Mouse (Mus musculus) bone marrow macrophage, adult 2 months (primary cell): Measurements from ENCODE around the gene Tec. TPM values are rescaled to one million over a fixed set of nuclear protein-coding genes. Genes with fewer than 3 reads are reported as not detected.

ENCODE experiments used
- H3K27ac ChIP-seq: 2 replicates; pipeline ENCODE4 v1.5.1; 2012; ENCODE audit warnings: low read depth, low read length; ENCODE audit not compliant: insufficient read depth
- H3K4me1 ChIP-seq: 2 replicates; pipeline ENCODE4 v1.6.1; 2012; ENCODE audit warnings: low read length; ENCODE audit not compliant: control insufficient read depth, insufficient read depth
- H3K4me3 ChIP-seq: 2 replicates; pipeline ENCODE4 v1.5.1; 2012; ENCODE audit warnings: mild to moderate bottlenecking, low read length, moderate library complexity; ENCODE audit not compliant: insufficient read depth
- CTCF ChIP-seq: IDR thresholded peaks from 2 replicates; pipeline ENCODE4 v1.5.1; 2012; ENCODE audit warnings: low read depth, mild to moderate bottlenecking, low read length, moderate library complexity
- POLR2A ChIP-seq: IDR thresholded peaks from 2 replicates; pipeline ENCODE4 v1.6.1; 2012; ENCODE audit warnings: mild to moderate bottlenecking, low read depth, low read length, borderline replicate concordance
- polyA plus RNA-seq: library from polyadenylated mRNA; stranded (reverse); fragments of >200 nt; gene quantifications from 2 replicates; pipeline ENCODE4 v1.2.4, GENCODE M21; 2012; ENCODE audit not compliant: missing spikeins, insufficient read depth, insufficient read length

Gene Tec
- polyA plus RNA-seq, 1 experiment: 71.7 TPM

- peak overlapping the region; percentile 48 for H3K27ac ChIP-seq
- TF ChIP-seq CTCF (no peak), POLR2A (no peak)
- H3K4me3 ChIP-seq: peak overlapping the region; percentile 94
- peaks cover 46% of the 10 kb centered on the region for H3K4me1 ChIP-seq
These were observed 1.1 kb downstream of the Tec start for GRCm38 (mm10) chr5:72867036-72867672.

- Histone ChIP-seq H3K4me3 (peak overlapping the region; percentile 43), H3K27ac (peak overlapping the region; percentile 15; the same call in 1 of the 2 replicates), H3K4me1 (peaks cover 48% of the 10 kb centered on the region)
- TF ChIP-seq POLR2A: no peak
- no peak for TF ChIP-seq CTCF
These were observed 1.9 kb downstream of the Tec start for GRCm38 (mm10) chr5:72866260-72866905.

GRCm38 (mm10) chr5:72864654-72865178 lies 3.6 kb downstream of the Tec start:
- H3K4me1 ChIP-seq: peaks cover 50% of the 10 kb centered on the region
- no peak overlapping the region for H3K27ac ChIP-seq
- TF ChIP-seq POLR2A (no peak), CTCF (no peak)
- H3K4me3 ChIP-seq: no peak overlapping the region

GRCm38 (mm10) chr5:72863166-72863565 lies 5.1 kb downstream of the Tec start:
- Histone ChIP-seq H3K4me3 (no peak overlapping the region), H3K27ac (peak overlapping the region; percentile 61), H3K4me1 (peaks cover 50% of the 10 kb centered on the region)
- no peak for TF ChIP-seq CTCF
- TF ChIP-seq POLR2A: no peak

- no peak for TF ChIP-seq CTCF
- no peak for TF ChIP-seq POLR2A
- peak overlapping the region; percentile 84 for H3K27ac ChIP-seq
- no peak overlapping the region for H3K4me3 ChIP-seq
- H3K4me1 ChIP-seq: peaks cover 62% of the 10 kb centered on the region
These were observed 6.4 kb downstream of the Tec start for GRCm38 (mm10) chr5:72861726-72862385.

- no peak overlapping the region for H3K4me3 ChIP-seq
- H3K27ac ChIP-seq: peak overlapping the region; percentile 84
- TF ChIP-seq CTCF (no peak), POLR2A (no peak)
- H3K4me1 ChIP-seq: peaks cover 69% of the 10 kb centered on the region
These were observed 7.4 kb downstream of the Tec start for GRCm38 (mm10) chr5:72860899-72861298.

- no peak overlapping the region for H3K4me3 ChIP-seq
- no peak for TF ChIP-seq POLR2A
- TF ChIP-seq CTCF: no peak
- peaks cover 70% of the 10 kb centered on the region for H3K4me1 ChIP-seq
- H3K27ac ChIP-seq: no peak overlapping the region
These were observed 10.0 kb downstream of the Tec start for GRCm38 (mm10) chr5:72858306-72858705.

- Histone ChIP-seq H3K4me3 (no peak overlapping the region), H3K27ac (no peak overlapping the region), H3K4me1 (peaks cover 69% of the 10 kb centered on the region)
- TF ChIP-seq POLR2A (no peak), CTCF (no peak)
These were observed 10.5 kb downstream of the Tec start for GRCm38 (mm10) chr5:72857756-72858155.

- peaks cover 70% of the 10 kb centered on the region for H3K4me1 ChIP-seq
- no peak for TF ChIP-seq CTCF
- TF ChIP-seq POLR2A: no peak
- H3K4me3 ChIP-seq: no peak overlapping the region
- no peak overlapping the region for H3K27ac ChIP-seq
These were observed 11.9 kb downstream of the Tec start for GRCm38 (mm10) chr5:72856255-72856878.

- H3K4me1 ChIP-seq: peaks cover 70% of the 10 kb centered on the region
- H3K27ac ChIP-seq: 0 out of 2 replicates have a peak overlapping the region, but pooled peaks have one; percentile 1
- TF ChIP-seq CTCF (no peak), POLR2A (no peak)
- no peak overlapping the region for H3K4me3 ChIP-seq
These were observed 12.6 kb downstream of the Tec start for GRCm38 (mm10) chr5:72855685-72856124.
